Mouse (Mus musculus) intestine, embryonic 15.5 days (tissue): ENCODE results near the gene Crybg2. TPM values are rescaled to one million over a fixed set of nuclear protein-coding genes. Genes with fewer than 3 reads are reported as not detected.

ENCODE experiments used
- ATAC-seq: fragments of 200-750 bp; cut with Nextera tagmentation; 2 replicates; pipeline ENCODE4 v1.8.0; 2017; ENCODE audit warnings: moderate TSS enrichment, moderate library complexity
- H3K27ac ChIP-seq: fragments of 300-500 bp; sonication (generic); 2 replicates; pipeline ENCODE4 v1.5.1; 2015; ENCODE audit warnings: mild to moderate bottlenecking, inconsistent platforms
- H3K27me3 ChIP-seq: fragments of 300-500 bp; sonication (generic); replicated peaks from 2 replicates; pipeline ENCODE4 v1.6.1; 2015; ENCODE audit warnings: inconsistent platforms
- H3K36me3 ChIP-seq: fragments of 300-500 bp; sonication (generic); 2 replicates; pipeline ENCODE4 v1.6.1; 2015; ENCODE audit warnings: inconsistent platforms
- H3K4me1 ChIP-seq: fragments of 300-500 bp; sonication (generic); replicated peaks from 2 replicates; pipeline ENCODE4 v1.6.1; 2015; ENCODE audit warnings: inconsistent platforms
- H3K4me2 ChIP-seq: fragments of 300-500 bp; sonication (generic); replicated peaks from 2 replicates; pipeline ENCODE4 v1.6.1; 2015; ENCODE audit warnings: mild to moderate bottlenecking, inconsistent platforms
- H3K4me3 ChIP-seq: fragments of 300-500 bp; sonication (generic); replicated peaks from 2 replicates; pipeline ENCODE4 v1.5.1; 2015; ENCODE audit warnings: inconsistent platforms
- H3K9ac ChIP-seq: fragments of 300-500 bp; sonication (generic); 2 replicates; pipeline ENCODE4 v1.6.1; 2015; ENCODE audit warnings: inconsistent platforms
- H3K9me3 ChIP-seq: fragments of 300-500 bp; sonication (generic); 2 replicates; pipeline ENCODE4 v1.6.1; 2016; ENCODE audit warnings: inconsistent platforms
- WGBS: fragments of 180-500 bp; shearing (Covaris S2); methylation state at CpG from one replicate; pipeline ENCODE4 v1.1.7; 2015; 5-methylcytosine and 5-hydroxymethylcytosine counted together
- polyA plus RNA-seq: library from polyadenylated mRNA; unstranded; fragments of >200 nt; fragmentation: Nextera tagmentation; extraction: Ambion mirVana; gene quantifications from 2 replicates; pipeline ENCODE4 v1.2.1, GENCODE M21; 2015

Crybg2 gene
- polyA plus RNA-seq, 1 experiment from 2014 or later: 14.9 TPM

DNA sequence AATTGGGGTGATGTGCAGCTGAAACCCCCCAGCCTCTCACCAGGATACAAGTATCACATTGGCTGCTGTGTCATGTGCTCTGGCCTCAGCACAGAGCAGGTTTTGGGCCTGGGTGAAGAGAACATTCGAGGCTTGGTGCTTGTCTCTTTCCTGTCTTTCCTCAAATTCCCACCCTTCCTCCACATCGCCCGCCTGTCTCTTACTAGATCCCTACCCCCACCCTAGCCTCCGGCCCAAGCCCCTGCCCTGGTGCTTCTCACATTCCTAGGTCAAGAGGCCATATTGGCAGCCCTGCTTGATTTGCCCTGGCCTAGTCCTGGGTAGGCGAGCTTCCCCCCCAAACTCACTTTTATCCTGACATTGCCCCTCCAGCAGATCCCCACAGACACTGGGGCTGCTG, 58.4 kb downstream of the Crybg2 start:
- ATAC-seq: no peak
- H3K27ac ChIP-seq: no peak overlapping the region

DNA sequence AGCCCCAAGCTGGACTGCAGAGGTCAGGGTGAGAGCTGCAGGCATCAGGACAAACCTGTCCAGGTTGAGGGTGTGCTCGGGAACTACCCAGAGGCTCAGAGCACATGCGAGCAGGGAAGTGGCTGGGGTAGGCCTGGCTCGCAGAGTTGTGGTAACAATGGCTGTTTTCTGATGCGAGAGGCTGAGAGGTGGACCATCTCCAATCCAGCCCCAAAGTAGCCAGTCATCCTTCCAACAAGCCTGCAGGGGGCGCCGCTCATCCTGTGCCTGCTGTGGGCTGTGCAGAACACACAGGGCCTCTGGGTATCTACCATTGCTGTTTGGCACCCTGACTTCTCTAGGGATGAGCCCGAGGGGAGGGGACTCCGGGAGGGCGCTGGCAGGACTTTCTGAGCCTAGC, 59.0 kb downstream of the Crybg2 start:
- H3K4me3 ChIP-seq: no peak overlapping the region
- H3K9me3 ChIP-seq: no peaks in the 10 kb centered on the region
- WGBS: 69% methylated on average over 9 of the region's 9 CpGs
- no peak overlapping the region for H3K4me2 ChIP-seq
- no peak for ATAC-seq
- no peak overlapping the region for H3K9ac ChIP-seq
- peaks cover 45% of the 10 kb centered on the region for H3K4me1 ChIP-seq
- no peaks in the 10 kb centered on the region for H3K27me3 ChIP-seq
- no peaks in the 10 kb centered on the region for H3K36me3 ChIP-seq
- no peak overlapping the region for H3K27ac ChIP-seq

More for the DNA sequence above, 58.4 kb downstream of the Crybg2 start:
- WGBS: 67% methylated on average over 5 of the region's 5 CpGs
- Histone ChIP-seq H3K4me3 (no peak overlapping the region), H3K9ac (no peak overlapping the region), H3K27me3 (no peaks in the 10 kb centered on the region), H3K36me3 (no peaks in the 10 kb centered on the region), H3K4me1 (peaks cover 40% of the 10 kb centered on the region), H3K9me3 (no peaks in the 10 kb centered on the region), H3K4me2 (no peak overlapping the region)

DNA sequence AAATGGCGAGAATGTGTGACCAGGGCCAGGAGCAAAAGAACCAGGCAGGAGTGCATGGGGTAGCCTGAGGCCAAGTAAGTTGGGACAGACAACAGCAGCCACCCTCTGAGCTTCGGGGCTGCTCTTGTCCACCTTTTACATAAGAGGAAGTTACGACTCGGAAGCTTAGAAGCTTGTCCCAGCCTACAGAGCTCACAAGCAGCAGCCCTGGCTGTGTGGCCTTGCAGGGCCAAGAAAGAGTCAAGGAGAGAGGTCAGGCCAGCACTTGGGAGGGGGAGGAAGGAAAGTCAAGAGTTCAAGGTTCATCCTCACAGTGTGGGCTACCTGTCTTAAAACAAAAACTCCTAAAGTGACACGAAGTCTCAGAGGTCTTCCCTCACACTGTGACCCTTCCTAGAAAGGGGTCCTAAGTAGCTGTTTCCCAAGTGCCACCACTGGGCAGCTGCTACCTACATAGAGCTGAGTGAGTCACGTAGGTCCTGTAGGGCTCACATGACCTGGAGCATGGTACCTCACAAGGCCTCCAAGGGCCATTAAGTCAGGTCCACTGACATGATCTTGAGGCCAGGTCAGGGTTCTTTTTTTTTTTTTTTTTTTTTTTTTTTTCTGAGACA, 59.7 kb downstream of the Crybg2 start:
- H3K4me2 ChIP-seq: no peak overlapping the region
- no peaks in the 10 kb centered on the region for H3K36me3 ChIP-seq
- 70% methylated on average over 6 of the region's 6 CpGs for WGBS
- no peaks in the 10 kb centered on the region for H3K27me3 ChIP-seq
- no peak for ATAC-seq
- H3K9ac ChIP-seq: no peak overlapping the region
- H3K4me3 ChIP-seq: no peak overlapping the region
- no peak overlapping the region for H3K27ac ChIP-seq
- no peaks in the 10 kb centered on the region for H3K9me3 ChIP-seq
- peaks cover 47% of the 10 kb centered on the region for H3K4me1 ChIP-seq

DNA sequence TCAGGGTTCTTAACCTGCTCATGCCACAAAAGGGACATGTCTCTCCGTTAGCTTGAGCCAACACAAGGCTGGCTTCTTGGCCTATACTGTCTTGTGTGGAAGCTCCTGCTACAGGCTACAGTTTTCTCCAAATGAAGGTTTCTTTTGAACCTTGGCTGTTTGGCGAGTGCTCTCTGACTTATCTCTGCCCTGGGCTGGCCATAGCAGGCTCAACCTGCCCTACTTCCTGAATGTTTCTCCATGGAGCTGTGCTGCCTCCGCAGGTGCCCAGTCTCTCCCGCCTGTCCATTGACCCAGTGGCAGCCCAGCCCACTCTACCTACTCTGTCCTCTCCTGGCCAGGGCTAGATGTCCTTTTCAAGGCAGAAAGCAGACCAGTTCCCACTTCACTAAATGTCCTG, 60.3 kb downstream of the Crybg2 start:
- Histone ChIP-seq H3K36me3 (no peaks in the 10 kb centered on the region), H3K9me3 (no peaks in the 10 kb centered on the region), H3K27ac (peak overlapping the region; percentile 42; the same call in 1 of the 2 replicates), H3K4me1 (peaks cover 41% of the 10 kb centered on the region), H3K4me2 (no peak overlapping the region), H3K9ac (no peak overlapping the region), H3K27me3 (no peaks in the 10 kb centered on the region), H3K4me3 (no peak overlapping the region)
- ATAC-seq: no peak
- WGBS: 80% methylated on average over 4 of the region's 4 CpGs

DNA sequence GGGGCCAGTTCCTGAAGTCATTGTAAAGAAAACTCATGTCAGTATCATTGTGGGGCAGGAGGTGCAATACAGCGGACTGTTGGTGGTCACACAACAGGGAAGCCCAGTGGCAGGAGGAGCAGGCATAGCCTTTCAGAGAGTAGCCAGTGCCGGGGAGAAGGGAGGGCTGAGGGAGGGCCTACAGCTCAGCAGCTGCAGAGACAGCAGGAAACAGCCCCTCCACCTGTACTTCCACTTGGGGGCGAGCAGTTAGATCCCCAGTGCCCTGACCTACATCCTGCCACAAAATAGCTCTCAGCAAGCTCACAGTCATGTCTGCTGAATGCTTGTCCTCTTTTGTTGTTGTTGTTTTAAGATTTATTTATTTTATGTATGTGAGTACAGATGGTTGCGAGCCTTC, 61.0 kb downstream of the Crybg2 start:
- H3K4me3 ChIP-seq: no peak overlapping the region
- H3K4me1 ChIP-seq: peaks cover 42% of the 10 kb centered on the region
- no peaks in the 10 kb centered on the region for H3K9me3 ChIP-seq
- WGBS: 43% methylated on average over 4 of the region's 4 CpGs
- H3K36me3 ChIP-seq: no peaks in the 10 kb centered on the region
- H3K27ac ChIP-seq: 0 out of 2 replicates have a peak overlapping the region, but pooled peaks have one; percentile 42
- H3K9ac ChIP-seq: no peak overlapping the region
- no peaks in the 10 kb centered on the region for H3K27me3 ChIP-seq
- no peak overlapping the region for H3K4me2 ChIP-seq
- ATAC-seq: no peak

DNA sequence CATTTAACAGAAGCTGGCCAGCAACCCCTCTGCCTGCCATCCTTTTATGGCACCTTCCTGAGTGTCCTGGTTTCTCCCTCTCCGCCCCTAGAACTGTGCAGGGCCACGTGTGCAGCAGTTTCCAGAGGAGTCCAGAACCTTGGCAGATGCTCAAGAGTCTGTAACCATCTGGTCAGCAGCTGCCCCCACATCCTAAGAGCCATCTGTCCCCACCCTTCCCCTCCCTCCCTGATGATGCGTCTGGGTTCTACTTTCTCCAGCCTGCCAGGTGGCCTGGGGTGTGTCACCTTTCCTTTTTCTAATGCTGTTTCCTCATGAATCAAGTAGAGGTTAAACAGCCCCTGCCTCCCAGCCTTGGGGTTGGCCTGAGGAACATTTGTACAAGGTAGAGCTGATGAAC, 61.7 kb downstream of the Crybg2 start:
- 23% methylated on average over 3 of the region's 3 CpGs for WGBS
- H3K27me3 ChIP-seq: no peaks in the 10 kb centered on the region
- no peaks in the 10 kb centered on the region for H3K36me3 ChIP-seq
- no peaks in the 10 kb centered on the region for H3K9me3 ChIP-seq
- H3K4me3 ChIP-seq: no peak overlapping the region
- 0 out of 2 replicates have a peak, but pooled peaks have one; percentile 6 for ATAC-seq
- H3K4me2 ChIP-seq: no peak overlapping the region
- no peak overlapping the region for H3K27ac ChIP-seq
- H3K4me1 ChIP-seq: peaks cover 49% of the 10 kb centered on the region
- H3K9ac ChIP-seq: no peak overlapping the region

DNA sequence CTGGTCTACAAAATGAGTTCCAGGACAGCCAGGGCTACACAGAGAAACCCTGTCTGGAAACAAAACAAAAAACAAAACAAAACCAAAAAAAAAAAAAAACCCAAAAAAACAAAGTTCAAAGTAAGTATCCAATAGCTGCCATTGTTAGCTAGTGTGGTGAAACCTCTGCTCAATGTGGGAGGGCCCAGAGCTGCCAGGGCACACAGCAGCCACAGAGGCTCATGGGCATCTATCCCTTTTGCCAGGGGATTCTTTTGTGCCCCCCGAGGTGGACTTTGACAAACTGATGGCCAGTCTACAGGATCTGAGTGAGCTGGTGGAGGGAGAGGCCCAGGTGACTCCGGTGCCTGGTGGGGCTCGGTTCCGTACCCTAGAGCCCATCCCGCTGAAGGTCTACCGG, 62.5 kb downstream of the Crybg2 start:
- no peak for ATAC-seq
- H3K4me2 ChIP-seq: no peak overlapping the region
- 95% methylated on average over 6 of the region's 6 CpGs for WGBS
- H3K9me3 ChIP-seq: no peaks in the 10 kb centered on the region
- no peak overlapping the region for H3K4me3 ChIP-seq
- H3K27me3 ChIP-seq: no peaks in the 10 kb centered on the region
- peaks cover 55% of the 10 kb centered on the region for H3K4me1 ChIP-seq
- no peaks in the 10 kb centered on the region for H3K36me3 ChIP-seq
- H3K9ac ChIP-seq: no peak overlapping the region
- no peak overlapping the region for H3K27ac ChIP-seq

DNA sequence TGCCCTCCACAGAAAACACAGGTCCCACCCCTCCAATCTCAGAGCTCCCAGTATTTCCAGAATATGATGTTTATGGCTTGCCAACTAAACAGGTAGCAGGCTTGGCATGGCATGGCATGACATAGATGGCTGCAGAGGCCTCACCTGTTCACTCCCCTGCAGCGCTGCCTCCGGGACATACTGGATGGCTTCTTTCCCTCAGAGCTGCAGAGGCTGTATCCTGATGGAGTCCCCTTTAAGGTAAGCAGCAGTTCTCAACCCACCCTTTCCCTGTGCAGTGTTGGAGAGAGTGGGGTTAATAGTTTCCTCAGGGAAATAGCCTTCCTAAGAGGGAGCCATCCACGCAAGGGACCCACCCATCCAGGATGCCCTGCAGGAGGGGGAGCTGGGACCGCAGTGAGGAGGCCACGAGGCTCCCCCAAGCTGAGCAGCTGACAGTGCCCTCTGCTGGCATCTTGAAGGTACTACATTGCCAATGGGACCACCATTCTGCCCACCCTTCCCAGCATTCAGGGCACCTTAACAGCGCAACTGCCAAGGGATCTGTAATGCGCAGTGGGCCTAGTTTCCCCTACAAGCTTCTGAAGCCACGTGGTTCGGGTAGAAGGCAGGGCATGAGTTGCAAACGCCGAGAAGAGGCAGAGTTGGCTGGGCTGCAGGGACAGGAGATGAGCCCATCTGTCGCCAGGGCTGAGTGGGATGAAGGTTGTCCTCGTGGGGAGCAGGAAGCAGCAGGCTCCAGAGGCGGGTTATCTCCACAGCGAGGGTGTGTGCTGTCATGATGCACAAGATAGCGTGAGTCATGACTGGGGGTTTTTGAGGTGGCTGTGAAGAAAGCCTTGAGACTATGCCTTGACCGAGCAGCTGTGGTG, 63.3 kb downstream of the Crybg2 start:
- Histone ChIP-seq H3K27ac (no peak overlapping the region), H3K36me3 (no peaks in the 10 kb centered on the region), H3K4me2 (no peak overlapping the region), H3K9me3 (no peaks in the 10 kb centered on the region), H3K4me1 (peaks cover 49% of the 10 kb centered on the region), H3K9ac (0 out of 2 replicates have a peak overlapping the region, but pooled peaks have one; percentile 1), H3K4me3 (no peak overlapping the region), H3K27me3 (no peaks in the 10 kb centered on the region)
- no peak for ATAC-seq
- WGBS: 23% methylated on average over 17 of the region's 17 CpGs

DNA sequence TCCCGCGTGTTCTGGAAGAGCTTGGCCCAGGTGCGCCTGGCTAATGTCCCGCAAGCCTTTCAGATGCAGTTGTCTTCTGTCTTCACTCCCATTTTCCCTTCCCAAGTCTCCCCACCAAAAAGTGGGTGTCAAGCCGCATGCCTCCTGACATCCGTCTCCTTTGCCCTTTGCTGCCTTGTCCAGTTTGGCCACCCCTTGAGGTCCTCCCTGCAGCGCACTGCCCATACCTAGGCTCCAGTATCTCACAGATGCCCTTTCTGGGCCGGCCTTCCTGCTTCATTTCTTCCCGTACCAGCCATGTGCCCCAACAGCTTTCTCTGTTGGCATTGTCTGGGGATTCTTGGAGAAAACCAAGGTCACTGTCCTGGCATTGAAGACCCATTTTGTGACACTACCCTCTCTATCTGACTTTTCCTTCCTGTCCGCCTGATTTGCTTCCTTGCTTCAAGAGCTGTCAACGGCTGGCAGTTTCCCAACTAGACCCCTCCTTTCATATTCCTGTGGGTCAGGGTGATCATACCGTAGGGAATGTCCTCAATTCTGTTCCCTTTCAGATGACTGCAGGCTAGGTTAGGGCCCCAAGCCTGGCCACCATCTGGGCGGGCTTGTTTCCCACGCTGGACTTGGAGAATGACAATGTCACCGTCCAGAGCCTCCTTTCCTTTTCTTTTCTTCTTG, 64.9 kb downstream of the Crybg2 start:
- Histone ChIP-seq H3K4me3 (no peak overlapping the region), H3K9ac (no peak overlapping the region), H3K4me2 (no peak overlapping the region), H3K9me3 (no peaks in the 10 kb centered on the region), H3K27me3 (no peaks in the 10 kb centered on the region), H3K36me3 (no peaks in the 10 kb centered on the region), H3K4me1 (peaks cover 54% of the 10 kb centered on the region), H3K27ac (no peak overlapping the region)
- ATAC-seq: no peak
- 83% methylated on average over 15 of the region's 15 CpGs for WGBS

DNA sequence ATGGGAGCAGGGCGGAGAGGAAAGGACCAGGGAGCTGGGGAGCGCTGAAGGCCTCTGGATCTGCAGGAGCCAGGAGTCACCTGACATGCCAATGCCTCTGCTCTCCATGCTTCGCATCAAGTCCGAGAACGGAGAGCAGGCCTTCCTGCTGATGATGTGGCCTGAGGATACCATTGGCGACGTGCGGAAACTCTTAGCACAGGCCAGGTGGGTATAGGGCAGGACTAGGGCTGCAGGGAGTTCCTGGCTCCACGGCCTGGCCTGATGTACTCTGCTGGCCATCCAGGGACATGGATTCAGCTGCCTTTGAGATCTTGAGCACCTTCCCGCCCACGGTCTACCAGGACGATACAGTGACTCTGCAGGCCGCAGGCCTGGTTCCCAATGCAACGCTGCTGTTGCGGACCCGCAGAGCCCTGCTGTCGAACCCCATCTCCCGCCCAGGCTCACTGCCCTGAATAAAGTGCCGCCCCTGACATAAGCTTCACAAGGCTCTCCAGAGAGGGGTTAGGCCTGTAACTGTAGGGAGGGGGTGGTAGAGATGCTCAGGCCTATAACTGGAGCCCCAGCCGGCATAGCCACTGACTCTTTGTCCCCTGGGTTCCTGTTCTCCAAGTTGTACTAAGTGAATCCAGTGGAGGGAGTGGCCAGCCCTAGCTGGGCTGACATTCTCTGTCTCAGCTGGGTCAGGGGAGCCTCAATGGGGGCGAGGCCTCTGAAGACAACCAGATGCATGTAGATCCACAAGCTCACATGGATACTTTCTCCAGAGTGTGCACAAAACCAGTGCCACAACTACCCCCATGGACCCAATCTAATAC, 65.9 kb downstream of the Crybg2 start:
- no peak for ATAC-seq
- no peak overlapping the region for H3K27ac ChIP-seq
- peak overlapping the region; percentile 89; the same call in 1 of the 2 replicates for H3K4me2 ChIP-seq
- no peaks in the 10 kb centered on the region for H3K27me3 ChIP-seq
- H3K4me3 ChIP-seq: no peak overlapping the region
- 0 out of 2 replicates have a peak overlapping the region, but pooled peaks have one; percentile 85 for H3K9ac ChIP-seq
- H3K9me3 ChIP-seq: no peaks in the 10 kb centered on the region
- H3K4me1 ChIP-seq: peaks cover 48% of the 10 kb centered on the region
- WGBS: 89% methylated on average over 21 of the region's 21 CpGs
- H3K36me3 ChIP-seq: peaks cover 3% of the 10 kb centered on the region; the same call in 1 of the 2 replicates

DNA sequence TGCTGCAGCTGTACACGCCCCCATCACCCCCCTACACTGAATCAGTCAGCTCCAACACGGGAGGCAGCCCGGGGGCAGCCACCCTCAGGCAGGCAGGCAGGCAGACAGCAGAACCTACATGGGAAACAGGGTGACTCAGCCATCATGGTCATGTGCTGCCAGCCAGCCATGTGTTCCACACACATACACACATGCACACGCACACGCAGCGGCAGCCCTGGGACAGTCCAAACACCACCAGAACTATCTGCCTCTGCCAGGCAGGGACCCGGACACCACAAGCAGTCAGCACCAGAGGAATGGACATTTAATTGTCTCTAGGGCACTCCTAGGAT, 66.5 kb downstream of the Crybg2 start:
- Histone ChIP-seq H3K27ac (no peak overlapping the region), H3K4me3 (no peak overlapping the region), H3K36me3 (peaks cover 3% of the 10 kb centered on the region; the same call in 1 of the 2 replicates), H3K4me1 (peaks cover 43% of the 10 kb centered on the region), H3K9ac (peak overlapping the region; percentile 85; the same call in 1 of the 2 replicates), H3K27me3 (no peaks in the 10 kb centered on the region), H3K9me3 (no peaks in the 10 kb centered on the region), H3K4me2 (peak overlapping the region; percentile 89)
- no peak for ATAC-seq
- 85% methylated on average over 7 of the region's 7 CpGs for WGBS
